Mouse (Mus musculus): Measurements from ENCODE around the gene Irf9. TPM values are rescaled to one million over a fixed set of nuclear protein-coding genes. Genes with fewer than 3 reads are reported as not detected.

Gene Irf9
- polyA plus RNA-seq (2017; shearing (Covaris generic)): 100 to 1,000 TPM; 169 to 197 TPM

DNA sequence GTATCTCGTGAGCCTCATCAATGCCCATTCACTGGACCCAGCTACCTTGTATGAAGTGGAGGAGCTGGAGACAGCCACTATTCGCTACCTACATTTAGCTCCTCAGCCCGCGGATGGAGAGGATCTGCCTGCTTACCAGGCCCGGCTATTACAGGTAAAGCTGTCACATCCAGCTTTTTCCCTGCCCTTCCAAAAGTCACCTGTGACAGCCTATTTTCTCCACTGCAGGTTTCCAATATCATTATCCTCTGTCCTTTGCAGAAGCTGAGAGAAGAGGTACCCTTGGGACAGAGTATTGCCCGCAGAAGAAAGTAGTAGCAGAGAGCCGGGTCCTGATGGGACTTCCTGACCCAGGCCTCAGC is at the start of gene Irf9:
TSS of gene Irf9 (plus strand) at position 301 of the 362 bp plus-strand sequence.

DNA sequence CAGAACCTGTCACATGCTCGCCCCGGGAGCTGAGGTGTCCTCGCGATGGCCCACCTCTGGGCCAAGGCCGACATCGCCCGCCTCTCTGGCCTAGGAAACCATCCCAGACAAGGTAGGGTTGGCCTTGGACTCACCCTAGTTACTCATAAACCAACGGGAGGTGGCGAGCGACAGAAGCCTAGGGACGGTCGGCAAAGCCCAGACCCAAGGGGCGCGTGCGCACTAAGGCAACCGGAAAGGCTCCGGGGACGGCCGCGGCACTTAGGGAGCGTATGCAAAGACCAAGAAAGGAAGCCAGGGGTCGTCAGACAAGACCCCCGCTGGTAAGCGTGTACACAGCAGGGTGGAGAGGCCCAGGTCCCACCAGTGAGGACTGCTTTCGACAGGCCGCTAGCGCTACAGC is 43.6 kb upstream of the Irf9 start, which contains the start of gene Dcaf11:
TSS of gene Dcaf11 (plus strand) at position 208 of the 403 bp plus-strand sequence.

DNA sequence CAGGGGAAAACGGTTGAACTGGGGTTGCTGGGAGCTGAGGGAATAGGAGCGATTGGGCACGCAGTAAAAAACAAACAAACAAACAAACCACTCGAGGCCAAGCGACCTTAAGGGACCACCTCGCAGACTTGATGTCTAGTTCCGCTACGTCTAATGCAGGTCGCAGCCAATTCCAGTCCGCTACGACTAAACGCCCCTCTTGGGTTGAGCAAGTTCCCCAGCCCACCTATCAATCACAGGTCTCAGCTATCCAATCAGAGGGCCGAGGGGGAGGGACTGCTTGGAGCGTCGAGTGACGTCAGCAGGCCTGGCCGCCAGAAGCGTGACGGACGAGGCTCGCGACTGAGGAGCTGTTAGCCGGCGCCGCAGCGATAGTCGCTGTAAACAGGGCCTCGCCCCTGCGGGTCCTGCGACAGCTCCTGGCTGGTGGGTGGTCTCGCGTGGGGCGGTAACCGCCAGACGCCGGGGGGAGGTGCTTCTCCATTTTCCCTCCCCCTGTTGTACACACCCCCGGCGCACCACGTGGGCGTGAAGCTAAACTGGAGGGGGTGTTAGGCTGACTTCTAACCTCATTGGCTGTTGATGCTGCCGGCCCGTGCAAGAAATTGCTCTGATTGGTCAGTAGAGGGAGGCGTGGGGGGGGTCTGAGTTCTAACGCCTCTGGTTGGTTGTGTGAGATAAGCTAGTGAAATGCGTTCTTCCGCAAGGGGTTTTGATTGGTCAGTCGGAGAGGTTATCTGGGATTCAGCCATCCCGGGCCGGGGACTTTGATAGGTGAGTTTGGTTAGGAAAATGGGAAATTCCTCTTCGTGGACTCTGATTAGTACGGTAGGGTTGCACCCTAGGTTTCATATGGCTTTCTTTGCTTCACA is 42.9 kb upstream of the Irf9 start, which contains the start of gene A730061H03Rik:
TSS of gene A730061H03Rik (minus strand) at position 205 of the 872 bp plus-strand sequence.

DNA sequence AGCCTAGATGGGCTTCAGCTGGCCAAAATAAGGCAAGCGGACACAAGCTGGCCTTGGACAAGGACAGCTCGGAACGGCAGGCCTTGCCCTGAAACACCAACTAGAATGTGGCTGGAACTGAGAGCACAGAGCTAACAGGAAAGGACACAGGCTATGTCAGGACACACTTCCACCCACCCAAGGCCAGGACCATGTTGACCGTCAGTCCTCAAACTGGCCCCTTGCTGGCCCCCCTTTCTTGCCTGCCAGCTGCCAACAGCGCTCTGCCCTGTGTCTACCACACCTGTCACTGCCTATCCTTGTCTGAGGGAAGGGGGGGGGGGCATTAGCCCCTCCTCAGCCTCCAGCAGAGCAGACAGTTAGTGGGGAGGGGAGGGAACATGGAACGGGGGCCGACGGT is 28.1 kb upstream of the Irf9 start, which contains the start of gene Fitm1:
TSS of gene Fitm1 (plus strand) at position 316 of the 400 bp plus-strand sequence.

DNA sequence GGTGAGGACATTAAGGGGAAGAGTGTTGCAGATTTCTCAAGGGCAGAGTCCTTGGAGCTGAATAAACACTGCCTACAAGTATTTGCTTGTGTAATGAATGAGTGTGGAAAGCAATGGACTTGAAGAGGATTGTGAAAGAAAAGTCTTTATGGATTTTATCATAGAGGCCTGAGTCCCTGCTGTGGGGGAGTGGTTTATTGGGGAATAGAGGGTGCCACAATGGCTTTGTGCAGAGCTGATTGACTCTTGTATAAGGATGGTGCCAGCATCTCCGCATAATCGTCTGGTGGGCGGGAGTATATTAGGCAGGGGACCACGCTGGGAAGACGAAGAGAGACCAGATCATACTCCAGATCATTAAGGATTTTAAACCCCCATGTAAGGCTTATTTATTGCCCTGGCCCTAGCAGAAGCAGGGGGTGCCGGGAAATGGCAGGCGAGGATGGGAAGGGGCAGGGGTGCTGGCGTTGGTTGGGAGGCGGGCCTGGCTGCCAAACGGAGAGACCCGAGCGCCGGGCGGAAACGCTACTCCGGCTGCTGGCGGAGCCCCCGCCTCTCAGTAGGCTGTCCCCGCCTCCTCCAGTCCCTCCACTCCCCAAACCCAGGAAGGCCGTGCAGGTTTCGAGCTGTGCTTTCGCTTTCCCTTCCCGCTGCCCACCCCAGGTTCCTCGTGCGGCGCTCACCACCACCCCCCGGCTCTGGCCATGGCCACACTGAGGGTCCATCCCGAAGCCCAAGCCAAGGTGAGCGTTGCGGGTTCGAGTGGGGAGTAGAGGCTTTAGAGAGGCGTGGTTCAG is 25.3 kb upstream of the Irf9 start, which contains the start of gene Psme1:
TSS of gene Psme1 (plus strand) at position 253 of the 797 bp plus-strand sequence.

DNA sequence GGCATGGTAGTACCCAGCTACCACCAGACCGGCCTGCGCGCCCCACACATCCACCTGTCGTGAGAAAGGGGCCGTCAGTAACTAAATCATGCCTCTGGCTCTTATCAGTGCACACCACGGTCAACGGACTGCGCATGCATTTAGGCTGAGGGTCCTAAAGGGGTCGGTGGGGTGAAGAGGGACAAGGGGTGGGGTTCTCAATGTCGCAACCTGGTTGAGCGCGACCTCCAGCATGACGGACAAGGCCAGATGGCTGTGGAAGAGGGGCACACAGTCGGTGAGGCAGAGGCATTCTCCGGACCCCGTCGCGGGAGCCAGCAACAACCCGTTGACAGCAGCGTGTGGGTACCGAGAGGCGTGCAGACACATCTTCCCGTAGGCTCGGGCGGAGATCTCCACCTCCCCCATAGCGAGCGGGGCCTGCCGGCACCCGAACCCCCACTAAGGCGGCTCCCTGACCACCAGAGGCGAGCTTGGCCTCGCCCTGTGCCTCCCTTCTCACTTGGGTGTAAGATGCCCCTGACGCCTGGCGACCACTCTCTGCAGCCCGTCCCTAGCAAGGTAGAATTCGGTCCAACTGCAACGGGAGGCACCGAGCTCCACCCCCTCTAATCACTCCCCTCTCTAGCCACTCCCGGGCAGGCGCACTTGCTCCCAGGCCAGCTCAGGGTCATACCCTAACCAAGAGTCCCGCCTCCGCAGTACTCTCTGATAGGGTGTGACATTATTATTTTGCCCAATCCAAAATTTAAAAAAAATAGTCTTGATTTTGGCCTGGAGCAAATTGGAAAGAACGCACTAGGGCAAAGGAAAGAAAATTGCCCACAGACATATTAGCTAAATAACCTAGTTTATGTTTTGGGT is 18.4 kb upstream of the Irf9 start, which contains the start of gene Emc9:
TSS of gene Emc9 (minus strand) at position 601 of the 864 bp plus-strand sequence.

DNA sequence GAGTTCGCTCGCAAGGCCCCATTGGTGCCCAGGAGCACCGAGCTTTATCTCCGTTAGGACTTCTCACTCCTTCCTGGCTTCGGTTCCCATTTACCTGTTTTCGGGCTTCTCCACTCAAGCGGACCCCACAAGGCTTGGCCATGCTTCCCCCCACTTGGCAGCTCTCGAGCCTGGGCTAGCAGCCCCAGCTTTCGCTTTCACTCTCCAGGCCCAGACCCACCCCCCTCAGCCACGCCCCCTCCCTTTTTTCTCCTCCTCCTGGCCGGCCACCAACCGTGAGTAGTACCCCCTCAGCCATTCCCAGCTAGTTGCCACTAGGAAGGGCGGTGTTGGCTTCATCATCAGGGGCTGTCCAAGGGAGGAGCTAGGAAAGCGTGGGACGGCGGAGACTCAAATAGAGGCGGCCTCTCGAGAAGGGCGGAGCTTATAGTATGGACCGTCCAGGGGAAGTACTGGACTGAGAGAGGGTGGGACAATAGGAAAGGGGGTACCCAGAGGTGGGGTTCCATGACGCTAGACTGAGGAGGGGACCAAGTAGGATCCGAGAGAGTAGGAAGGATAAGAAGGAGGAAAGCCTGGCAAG is 12.5 kb upstream of the Irf9 start, which contains the start of gene Psme2:
TSS of gene Psme2 (minus strand) at position 366 of the 583 bp plus-strand sequence.

DNA sequence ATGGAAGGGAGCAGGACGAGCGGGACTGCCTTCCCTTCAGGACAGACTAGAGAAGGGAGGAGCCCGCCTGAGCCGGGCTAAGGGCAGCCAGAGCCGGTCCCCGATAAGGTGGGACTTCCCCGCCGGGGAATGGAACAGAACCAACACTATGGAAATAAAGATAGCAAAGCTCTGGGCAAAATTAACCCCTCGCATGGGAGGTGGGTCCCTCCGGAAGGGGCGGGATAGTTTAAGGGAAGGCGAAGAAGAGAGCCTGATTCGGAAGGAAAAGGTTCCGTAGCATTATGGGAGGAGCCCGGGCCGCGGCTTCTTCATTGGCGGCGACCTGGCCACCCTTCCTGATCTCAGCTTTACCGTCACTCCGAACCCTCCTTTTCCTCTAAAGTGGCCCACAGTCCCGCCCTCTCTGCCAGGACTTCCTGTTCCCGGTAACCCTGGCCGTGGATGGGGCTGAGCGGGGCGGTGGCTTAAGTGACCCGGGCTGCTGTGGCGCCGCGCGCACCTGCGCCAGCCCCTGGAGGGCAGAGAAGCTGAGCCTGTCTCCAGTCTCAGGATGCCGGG is 12.0 kb upstream of the Irf9 start, which contains the start of gene Rnf31:
TSS of gene Rnf31 (plus strand) at position 378 of the 561 bp plus-strand sequence.

DNA sequence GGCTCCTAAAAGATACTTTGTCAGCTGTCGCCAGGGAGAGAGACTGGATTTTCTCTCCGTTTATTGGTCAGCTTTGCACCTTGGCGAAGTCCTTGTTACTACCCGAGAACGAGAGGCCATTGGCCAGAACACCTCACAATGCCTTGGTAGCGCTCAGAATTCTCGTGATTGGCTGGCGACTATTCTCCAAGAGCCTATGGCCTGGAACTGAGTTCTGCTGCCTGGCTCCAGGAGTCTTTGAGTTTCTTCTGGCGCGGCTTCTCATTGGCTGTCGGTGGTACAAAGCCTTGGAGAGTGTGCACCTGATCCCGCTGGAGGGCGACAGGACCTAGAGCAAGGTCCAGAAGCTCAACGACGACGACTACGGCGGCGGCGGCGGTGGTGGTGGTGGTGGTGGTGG is 14.5 kb downstream of the Irf9 start, which contains the start of gene Rec8:
TSS of gene Rec8 (plus strand) at position 216 of the 400 bp plus-strand sequence.

DNA sequence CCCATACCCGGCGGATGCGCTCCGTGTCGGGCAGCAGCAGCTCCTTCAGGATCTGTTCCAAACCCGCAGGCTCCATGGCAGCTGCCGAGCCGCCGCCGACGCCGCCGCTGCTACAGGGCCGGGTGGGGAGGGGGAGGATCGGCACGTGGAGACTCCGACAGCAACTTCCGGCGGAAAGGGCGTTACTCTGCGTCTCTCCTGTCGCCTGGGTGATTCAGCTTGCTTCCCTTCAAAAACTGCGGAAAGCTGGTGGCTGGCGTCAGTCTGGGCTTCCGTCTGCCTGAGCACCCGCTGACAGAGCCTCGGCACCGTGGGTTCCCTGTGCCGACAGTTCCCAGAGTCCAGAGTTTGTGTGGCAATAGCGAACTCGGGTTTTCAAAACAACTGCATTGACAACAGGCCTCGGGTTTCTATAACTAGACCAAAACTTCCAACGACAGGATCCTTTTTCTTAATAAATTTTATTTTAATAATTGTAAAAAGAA is 32.2 kb downstream of the Irf9 start, which contains the start of gene Ipo4:
TSS of gene Ipo4 (minus strand) at position 435 of the 485 bp plus-strand sequence.

DNA sequence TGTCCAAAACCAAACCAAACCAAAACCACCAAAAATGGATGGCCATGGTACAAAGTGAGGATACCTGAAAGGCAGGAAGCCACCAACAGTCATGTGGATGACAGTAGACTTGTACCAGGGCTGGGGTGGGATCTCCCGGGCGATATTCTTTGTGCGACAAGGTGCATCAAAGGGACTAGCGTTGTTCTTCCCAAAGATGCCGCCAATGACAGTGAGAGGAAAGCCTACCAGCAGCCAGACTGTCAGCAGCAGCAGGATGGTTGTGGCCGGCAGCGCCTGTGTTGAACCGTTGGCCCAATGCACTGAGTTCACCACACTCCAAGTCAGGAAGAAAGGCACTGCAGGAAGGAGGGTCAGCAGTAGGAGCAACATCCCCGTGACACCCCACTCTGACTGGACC is 34.4 kb downstream of the Irf9 start, which contains the start of gene Gm49378:
TSS of gene Gm49378 (minus strand) at position 101 of the 400 bp plus-strand sequence.

DNA sequence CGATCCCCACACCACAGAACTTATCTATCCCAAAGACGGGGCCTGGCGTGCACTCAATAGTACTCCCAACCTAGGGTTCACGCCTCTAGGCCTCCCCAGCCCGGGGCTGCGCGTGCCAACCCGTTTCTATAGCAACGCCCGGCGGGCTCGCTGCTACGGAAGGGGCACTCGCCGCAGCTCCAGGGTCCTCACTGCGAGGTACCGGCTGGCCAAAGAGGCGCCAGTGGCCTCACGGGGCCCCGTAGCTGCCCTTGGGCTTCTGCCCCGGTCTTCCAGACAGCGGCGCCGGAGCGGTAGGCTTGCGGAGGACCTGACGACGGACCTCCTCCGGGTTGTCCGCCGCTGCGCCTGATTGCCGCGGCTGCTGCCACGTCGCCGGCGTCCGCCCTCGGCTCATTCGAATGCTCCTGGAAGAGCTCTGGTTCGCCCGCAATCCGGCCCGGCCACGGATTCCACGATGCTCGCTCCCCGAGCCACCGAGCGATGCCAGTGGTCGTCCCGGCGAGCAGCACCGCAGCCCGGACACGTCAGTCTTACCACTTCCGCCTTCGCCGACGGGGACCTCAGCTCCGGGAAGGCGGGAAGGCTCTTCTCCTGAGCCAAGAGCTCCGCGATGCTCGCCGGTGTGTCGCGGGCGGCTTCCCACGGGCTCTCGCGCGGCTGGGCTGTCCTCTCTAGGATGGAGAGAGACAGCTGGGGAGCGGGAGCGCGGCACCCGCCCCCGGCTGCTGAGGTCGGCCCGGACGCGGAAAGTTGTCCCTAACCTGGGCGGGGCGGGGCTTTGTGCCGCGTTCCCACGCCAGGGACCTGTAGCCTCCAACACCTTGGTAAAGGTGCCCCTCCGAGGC is 39.9 kb downstream of the Irf9 start, which contains the start of gene Tm9sf1:
TSS of gene Tm9sf1 (minus strand) at position 747 of the 848 bp plus-strand sequence.

DNA sequence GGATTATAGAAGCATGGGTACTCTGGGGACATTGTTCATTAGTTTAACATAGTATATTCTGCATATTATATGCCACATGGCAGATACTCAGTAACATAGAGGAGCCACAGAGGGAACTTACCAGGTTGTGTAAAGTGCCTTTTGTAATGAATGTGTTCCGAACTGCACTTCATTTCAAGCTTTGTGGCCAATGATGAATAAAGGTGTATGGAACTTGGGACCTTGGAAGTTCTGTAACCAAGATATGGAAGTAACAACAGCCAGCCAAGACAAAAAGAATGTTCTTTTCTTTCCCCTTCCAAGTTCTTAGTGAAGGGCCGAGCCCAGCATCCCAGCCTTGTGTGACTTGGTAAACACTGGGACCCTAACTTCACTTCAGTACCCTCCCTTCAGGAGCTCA is 46.5 kb downstream of the Irf9 start, which contains the start of gene Tssk4:
TSS of gene Tssk4 (plus strand) at position 301 of the 400 bp plus-strand sequence.

Other genes starting within 250 kb of the Irf9 start
- 10 to 100 TPM; 46.9 to 50.3 TPM for gene Dhrs4, start 124.8 kb upstream of the Irf9 start, polyA plus RNA-seq (2017; shearing (Covaris generic))
- 1 to 10 TPM in 1 of 2 experiments, under 1 TPM in 1; 0.97 to 1.0 TPM for gene Carmil3, start 112.9 kb upstream of the Irf9 start, polyA plus RNA-seq (2017; shearing (Covaris generic))
- under 1 TPM in 1 of 2 experiments, not detected in 1; 0.75 TPM for gene Cpne6, start 93.1 kb upstream of the Irf9 start, polyA plus RNA-seq (2017; shearing (Covaris generic))
- under 1 TPM; 0.11 to 0.16 TPM for gene Nrl, start 78.6 kb upstream of the Irf9 start, polyA plus RNA-seq (2017; shearing (Covaris generic))
- 10 to 100 TPM in 1 of 2 experiments, 1 to 10 TPM in 1; 9.6 to 27.7 TPM for gene Pck2, start 63.3 kb upstream of the Irf9 start, polyA plus RNA-seq (2017; shearing (Covaris generic))
- gene Dcaf11, start 43.6 kb upstream of the Irf9 start, polyA plus RNA-seq (2017; shearing (Covaris generic)): 100 to 1,000 TPM; 127 to 137 TPM
- gene A730061H03Rik, start 43.2 kb upstream of the Irf9 start, polyA plus RNA-seq (2017; shearing (Covaris generic)): 1 to 10 TPM; 2.3 to 5.0 TPM
- gene Fitm1, start 28.0 kb upstream of the Irf9 start, polyA plus RNA-seq (2017; shearing (Covaris generic)): not detected
- gene Psme1, start 25.4 kb upstream of the Irf9 start, polyA plus RNA-seq (2017; shearing (Covaris generic)): 1,000 to 10,000 TPM; 1,262 to 1,326 TPM
- 10 to 100 TPM; 29.1 to 38.6 TPM for gene Emc9, start 18.3 kb upstream of the Irf9 start, polyA plus RNA-seq (2017; shearing (Covaris generic))
- 1,000 to 10,000 TPM; 1,039 to 1,128 TPM for gene Psme2, start 12.5 kb upstream of the Irf9 start, polyA plus RNA-seq (2017; shearing (Covaris generic))
- gene Rnf31, start 11.9 kb upstream of the Irf9 start, polyA plus RNA-seq (2017; shearing (Covaris generic)): 10 to 100 TPM; 30.5 to 62.2 TPM
- 1 to 10 TPM; 2.8 to 5.6 TPM for gene Rec8, start 14.5 kb downstream of the Irf9 start, polyA plus RNA-seq (2017; shearing (Covaris generic))
- 10 to 100 TPM; 31.1 to 45.2 TPM for gene Ipo4, start 32.4 kb downstream of the Irf9 start, polyA plus RNA-seq (2017; shearing (Covaris generic))
- gene Gm49378, start 34.3 kb downstream of the Irf9 start, polyA plus RNA-seq (2017; shearing (Covaris generic)): 1 to 10 TPM; 1.6 to 2.2 TPM
- 10 to 100 TPM; 64.4 to 75.6 TPM for gene Tm9sf1, start 40.2 kb downstream of the Irf9 start, polyA plus RNA-seq (2017; shearing (Covaris generic))
- gene Tssk4, start 46.6 kb downstream of the Irf9 start, polyA plus RNA-seq (2017; shearing (Covaris generic)): 1 to 10 TPM; 1.3 to 1.6 TPM
- gene Mdp1, start 56.9 kb downstream of the Irf9 start, polyA plus RNA-seq (2017; shearing (Covaris generic)): 100 to 1,000 TPM; 101 to 105 TPM
- 10 to 100 TPM; 34.4 to 55.8 TPM for gene Gmpr2, start 68.4 kb downstream of the Irf9 start, polyA plus RNA-seq (2017; shearing (Covaris generic))
- gene Nedd8, start 68.6 kb downstream of the Irf9 start, polyA plus RNA-seq (2017; shearing (Covaris generic)): 100 to 1,000 TPM; 479 to 482 TPM
- gene Tinf2, start 78.2 kb downstream of the Irf9 start, polyA plus RNA-seq (2017; shearing (Covaris generic)): 10 to 100 TPM; 50.8 to 60.2 TPM
- under 1 TPM; 0.32 to 0.81 TPM for gene Tgm1, start 110.4 kb downstream of the Irf9 start, polyA plus RNA-seq (2017; shearing (Covaris generic))
- gene Rabggta, start 118.7 kb downstream of the Irf9 start, polyA plus RNA-seq (2017; shearing (Covaris generic)): 10 to 100 TPM; 57.8 to 79.6 TPM
- gene Dhrs1, start 142.1 kb downstream of the Irf9 start, polyA plus RNA-seq (2017; shearing (Covaris generic)): 10 to 100 TPM; 39.5 to 63.1 TPM
- gene Nop9, start 142.1 kb downstream of the Irf9 start, polyA plus RNA-seq (2017; shearing (Covaris generic)): 10 to 100 TPM; 38.9 to 45.7 TPM
- gene Cideb, start 154.9 kb downstream of the Irf9 start, polyA plus RNA-seq (2017; shearing (Covaris generic)): not detected
- under 1 TPM; 0.17 to 0.21 TPM for gene Ltb4r2, start 157.9 kb downstream of the Irf9 start, polyA plus RNA-seq (2017; shearing (Covaris generic))
- gene Ltb4r1, start 162.4 kb downstream of the Irf9 start, polyA plus RNA-seq (2017; shearing (Covaris generic)): 10 to 100 TPM; 13.2 to 19.4 TPM
- gene Adcy4, start 180.5 kb downstream of the Irf9 start, polyA plus RNA-seq (2017; shearing (Covaris generic)): under 1 TPM; 0.16 to 0.32 TPM
- gene Ripk3, start 185.3 kb downstream of the Irf9 start, polyA plus RNA-seq (2017; shearing (Covaris generic)): 100 to 1,000 TPM in 1 of 2 experiments, 10 to 100 TPM in 1; 72.7 to 103 TPM
- gene Nfatc4, start 219.6 kb downstream of the Irf9 start, polyA plus RNA-seq (2017; shearing (Covaris generic)): not detected